Mouse (Mus musculus): ENCODE results near the gene Snx18.

DNA sequence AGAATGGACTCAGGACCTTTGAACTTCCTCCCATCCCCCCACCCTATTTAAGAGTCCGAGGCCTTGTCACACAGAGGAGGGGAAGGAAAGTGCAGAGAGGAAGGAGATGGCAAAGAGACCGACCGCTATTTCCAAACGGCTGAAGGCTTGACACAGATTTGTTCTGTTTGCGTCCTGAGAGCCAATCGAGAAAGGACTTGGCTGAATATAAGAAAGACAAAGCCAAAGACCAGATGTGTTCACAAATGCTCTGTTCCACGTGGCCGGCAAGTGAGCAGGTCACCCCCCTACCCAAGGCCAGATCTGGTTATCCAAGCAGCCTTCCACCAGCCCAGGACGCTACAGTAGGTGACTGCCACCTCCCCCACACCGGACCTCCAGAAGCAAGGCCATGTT is 2.8 kb downstream of the Snx18 start:
- TF ChIP-seq CTCF (IDR thresholded peaks at IDR 0.05; ENCODE audit: borderline replicate concordance, insufficient read depth, low read depth, low read length) (no peak), POLR2A (IDR thresholded peaks at IDR 0.05; ENCODE audit: borderline replicate concordance, insufficient read depth, low read length) (no peak)

Data from cerebellum, adult 2 months (tissue).